Mouse (Mus musculus) ES-E14 (cell line): Measurements from ENCODE around the gene Mlec. TPM values are rescaled to one million over a fixed set of nuclear protein-coding genes. Genes with fewer than 3 reads are reported as not detected.
A peak's percentile ranks its signal among the peaks of the same experiment; 100 is the strongest.
"Not testable (repeated sequence)": the region's sequence is repeated elsewhere in the genome, so short reads cannot be mapped to it uniquely, and the experiment has no call there.

Experiments
- DNase-seq: peaks from one replicate; pipeline ENCODE4 v3.0.0-alpha.2; 2013; ENCODE audit warnings: low read depth, low spot score
- H3K27ac ChIP-seq: 2 replicates; pipeline ENCODE4 v1.5.1; 2012; ENCODE audit warnings: low read depth, mild to moderate bottlenecking, low read length, moderate library complexity, mixed read lengths; ENCODE audit not compliant: poor library complexity, insufficient read depth, severe bottlenecking
- H3K36me3 ChIP-seq: 2 replicates; pipeline ENCODE4 v1.6.1; 2012; ENCODE audit warnings: mild to moderate bottlenecking, low read length, moderate library complexity, mixed read lengths; ENCODE audit not compliant: control insufficient read depth, poor library complexity, insufficient read depth, severe bottlenecking
- H3K4me1 ChIP-seq, 2 experiments: fragments of 150-350 bp in 1 of 2; sonication (generic) in 1 of 2; 2 replicates each; pipeline ENCODE4 v1.6.1; 2012; ENCODE audit warnings: low read length in 2 of 2, mild to moderate bottlenecking in 1 of 2, mixed read lengths in 1 of 2; ENCODE audit not compliant: control insufficient read depth in 2 of 2, insufficient read depth in 2 of 2, poor library complexity in 1 of 2
- H3K4me3 ChIP-seq, 2 experiments: fragments of 150-350 bp in 1 of 2; sonication (generic) in 1 of 2; 2 replicates each; pipeline ENCODE4 v1.5.1; 2012; ENCODE audit warnings: low read length in 2 of 2, low read depth in 1 of 2, mild to moderate bottlenecking in 1 of 2, mixed read lengths in 1 of 2; ENCODE audit not compliant: insufficient read depth in 1 of 2, poor library complexity in 1 of 2, severe bottlenecking in 1 of 2
- H3K9ac ChIP-seq: 2 replicates; pipeline ENCODE4 v1.6.1; 2012; ENCODE audit warnings: low read depth, mild to moderate bottlenecking, low read length, mixed read lengths; ENCODE audit not compliant: poor library complexity, insufficient read depth, severe bottlenecking
- H3K9me3 ChIP-seq: fragments of 150-350 bp; sonication (generic); 2 replicates; pipeline ENCODE4 v1.6.1; 2012; ENCODE audit warnings: low read depth, mild to moderate bottlenecking, low read length; ENCODE audit not compliant: control insufficient read depth, insufficient read depth
- CHD2 ChIP-seq: IDR thresholded peaks from 2 replicates; pipeline ENCODE4 v1.6.1; 2014; ENCODE audit warnings: mild to moderate bottlenecking, low read depth, low read length, inconsistent platforms
- HCFC1 ChIP-seq: IDR thresholded peaks from 2 replicates; pipeline ENCODE4 v1.6.1; 2012; ENCODE audit warnings: low read length, inconsistent platforms, borderline replicate concordance; ENCODE audit not compliant: insufficient read depth
- MAFK ChIP-seq: IDR thresholded peaks from 2 replicates; pipeline ENCODE4 v1.6.1; 2014; ENCODE audit warnings: mild to moderate bottlenecking, low read depth, low read length, inconsistent platforms; ENCODE audit not compliant: insufficient read depth
- ZC3H11A ChIP-seq: IDR thresholded peaks from 2 replicates; pipeline ENCODE4 v1.6.1; 2012; ENCODE audit warnings: low read depth, mild to moderate bottlenecking, inconsistent platforms, low read length, borderline replicate concordance
- ZNF384 ChIP-seq: IDR thresholded peaks from 2 replicates; pipeline ENCODE4 v1.6.1; 2012; ENCODE audit warnings: low read depth, low read length, inconsistent platforms
- in situ Hi-C, 2 experiments: fragments of 600-800 bp; cut with MboI; formaldehyde crosslinking; loops; one replicate each; pipeline ENCODE4 v1.15.1; 2025; ENCODE audit warnings: low sequenced_read_pairs in 2 of 2, inconsistent platforms in 1 of 2; ENCODE audit not compliant: unreplicated experiment in 2 of 2
- total RNA-seq: library from RNA; depleted of rRNA; stranded (reverse); fragments of 300-350 nt; gene quantifications from 2 replicates; pipeline ENCODE4 v1.2.3, GENCODE M21; 2012

Mlec gene
- total RNA-seq, 1 experiment = 191 TPM

- Histone ChIP-seq H3K4me1 (peaks cover 0 to 17% of the 10 kb centered on the region in 2 experiments; a peak in 2 of 4 replicates), H3K36me3 (peaks cover 5% of the 10 kb centered on the region; the same call in 1 of the 2 replicates), H3K27ac (no peak overlapping the region), H3K9me3 (no peaks in the 10 kb centered on the region), H3K4me3 (no peak overlapping the region), H3K9ac (0 out of 2 replicates have a peak overlapping the region, but pooled peaks have one; percentile 4)
- no peak for DNase-seq
- in situ Hi-C loops = no loop called here
- no peak for TF ChIP-seq ZC3H11A
- no peak for TF ChIP-seq MAFK
- no peak for TF ChIP-seq HCFC1
- TF ChIP-seq ZNF384 = no peak
- TF ChIP-seq CHD2 = no peak
Measured at GRCm38 (mm10) chr5:115111156-115111555, 46.8 kb downstream of the Mlec start.

DNA sequence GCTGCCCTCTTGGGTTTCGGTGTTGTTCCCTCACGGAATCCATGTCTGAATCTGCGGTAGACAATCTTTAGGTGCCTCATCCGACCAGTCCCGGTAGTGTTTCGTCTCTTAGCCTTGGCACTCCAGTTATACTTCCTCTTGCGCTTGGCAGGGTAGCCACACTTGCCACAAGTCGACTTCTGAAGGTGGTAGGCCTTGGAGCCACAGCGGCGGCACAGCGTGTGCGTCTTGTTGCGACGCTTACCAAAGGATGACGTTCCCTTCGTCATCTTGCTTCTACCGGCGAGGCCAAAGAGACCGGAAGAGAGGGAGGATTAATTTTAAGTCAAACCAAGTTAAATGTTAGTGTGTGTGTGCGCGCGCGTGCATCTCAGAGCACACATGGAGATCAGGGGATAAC, 54.7 kb downstream of the Mlec start:
- H3K27ac ChIP-seq, H3K4me1 ChIP-seq, H3K9ac ChIP-seq, H3K4me3 ChIP-seq, H3K9me3 ChIP-seq, DNase-seq: not testable (repeated sequence)
- peaks cover 11% of the 10 kb centered on the region for H3K36me3 ChIP-seq
- in situ Hi-C loops = loop anchor here in 1 of 2 experiments (10.0 kb wide), 1 partner anchor 128 kb away; the partner anchor contains the start of gene Hnf1a

DNA sequence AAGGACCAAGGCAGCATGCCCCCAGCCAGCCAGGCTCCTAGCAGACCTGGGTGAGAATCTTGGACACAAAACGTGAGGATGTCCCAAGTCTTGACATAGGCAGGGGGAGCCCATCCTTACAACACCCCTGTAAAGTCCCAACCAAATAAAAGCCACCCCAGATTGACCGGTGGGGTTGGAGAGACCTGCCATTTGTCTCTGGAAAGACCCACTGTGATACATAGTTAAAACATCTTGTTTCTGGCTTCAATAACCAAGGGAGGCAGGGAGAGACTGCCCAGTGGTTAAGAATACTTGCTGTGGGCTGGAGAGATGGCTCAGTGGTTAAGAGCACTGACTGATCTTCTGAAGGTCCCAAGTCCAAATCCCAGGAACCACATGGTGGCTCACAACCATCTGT, 55.7 kb downstream of the Mlec start:
- H3K4me3 ChIP-seq = no peak overlapping the region
- DNase-seq = no peak

DNA sequence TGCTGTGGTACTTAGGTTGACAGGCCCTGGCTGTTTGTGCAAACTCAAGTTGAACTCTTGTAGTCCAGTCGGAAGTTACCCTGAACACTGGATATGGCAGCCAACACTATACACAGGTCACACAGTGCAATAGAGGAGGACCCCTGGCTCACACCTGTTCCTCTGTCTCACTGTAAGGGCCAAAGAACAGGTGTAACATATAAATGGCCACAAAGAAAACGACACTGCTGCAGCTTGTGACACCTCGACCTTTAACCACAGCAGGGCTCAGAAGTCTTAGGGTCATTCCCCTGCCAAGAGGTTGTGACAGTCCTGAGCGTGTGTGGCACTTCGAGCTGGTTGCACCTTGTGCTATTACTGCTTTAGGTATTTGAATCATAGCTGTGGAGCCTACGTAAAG, 57.5 kb downstream of the Mlec start:
- DNase-seq = no peak

More for the DNA sequence above, 55.7 kb downstream of the Mlec start:
- Histone ChIP-seq H3K36me3 (peaks cover 15% of the 10 kb centered on the region), H3K4me1 (no peaks in the 10 kb centered on the region), H3K27ac (no peak overlapping the region), H3K9me3 (no peaks in the 10 kb centered on the region), H3K9ac (no peak overlapping the region)
- TF ChIP-seq HCFC1 (no peak), CHD2 (no peak), MAFK (no peak), ZC3H11A (no peak), ZNF384 (no peak)
- in situ Hi-C loops = loop anchor here in 1 of 2 experiments (10.0 kb wide), 1 partner anchor 127 kb away; the partner anchor contains the start of gene Hnf1a

DNA sequence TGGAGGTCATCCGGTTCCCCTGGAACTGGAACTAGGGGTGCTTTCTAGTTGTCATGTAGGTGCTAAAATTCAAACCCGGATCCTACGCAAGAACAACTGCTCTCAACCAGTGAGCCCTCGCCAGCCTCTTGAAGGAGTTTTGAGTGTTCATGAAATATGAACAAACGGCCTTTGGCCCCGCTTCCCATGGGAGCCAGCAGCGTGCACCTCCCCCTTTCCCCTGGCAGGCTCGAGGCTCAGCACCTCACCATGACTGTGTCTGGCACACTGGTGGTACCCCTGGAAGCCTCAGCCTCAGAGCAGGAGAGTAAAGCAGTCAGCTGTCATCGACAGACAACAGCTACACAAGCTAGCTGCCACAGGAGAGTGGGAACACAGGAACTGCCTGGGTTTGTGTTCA, 58.0 kb downstream of the Mlec start:
- Histone ChIP-seq H3K4me1 (no peaks in the 10 kb centered on the region), H3K4me3 (no peak overlapping the region), H3K36me3 (peaks cover 34% of the 10 kb centered on the region), H3K9ac (no peak overlapping the region), H3K27ac (no peak overlapping the region), H3K9me3 (no peaks in the 10 kb centered on the region)
- in situ Hi-C loops = loop anchor here in 1 of 2 experiments (10.0 kb wide), 1 partner anchor 125 kb away; the partner anchor contains the start of gene Hnf1a
- DNase-seq = no peak
- TF ChIP-seq MAFK = no peak
- TF ChIP-seq CHD2 = no peak
- TF ChIP-seq ZC3H11A = no peak

More for the DNA sequence above, 57.5 kb downstream of the Mlec start:
- H3K9me3 ChIP-seq = no peaks in the 10 kb centered on the region
- no peak for TF ChIP-seq ZNF384
- no peak for TF ChIP-seq CHD2
- TF ChIP-seq HCFC1 = no peak
- no peak for TF ChIP-seq MAFK
- no peak for TF ChIP-seq ZC3H11A
- no peaks in the 10 kb centered on the region for H3K4me1 ChIP-seq
- in situ Hi-C loops = loop anchor here in 1 of 2 experiments (10.0 kb wide), 1 partner anchor 126 kb away; the partner anchor contains the start of gene Hnf1a
- no peak overlapping the region for H3K4me3 ChIP-seq
- no peak overlapping the region for H3K9ac ChIP-seq
- peaks cover 29% of the 10 kb centered on the region for H3K36me3 ChIP-seq
- H3K27ac ChIP-seq = no peak overlapping the region
